Mouse (Mus musculus) ES-Bruce4 (cell line): ENCODE data around the gene Cux1.

Experiments used
- CTCF ChIP-seq: IDR thresholded peaks from one replicate; pipeline ENCODE4 v1.8.1; 2011; ENCODE audit warnings: low read depth, low read length
- EP300 ChIP-seq: IDR thresholded peaks from 2 replicates; pipeline ENCODE4 v1.6.1; 2011; ENCODE audit warnings: low read depth, low read length; ENCODE audit not compliant: insufficient read depth
- POLR2A ChIP-seq: IDR thresholded peaks from one replicate; pipeline ENCODE4 v1.8.1; 2011; ENCODE audit warnings: low read length; ENCODE audit not compliant: insufficient read depth

GRCm38 (mm10) chr5:136516593-136516992 is 50.7 kb downstream of the Cux1 start:
- TF ChIP-seq CTCF = no peak
- no peak for TF ChIP-seq POLR2A
- TF ChIP-seq EP300 = no peak
